Mouse (Mus musculus) limb, embryonic 13.5 days (tissue): ENCODE measurements around the gene Zfp981. TPM values are rescaled to one million over a fixed set of nuclear protein-coding genes. Genes with fewer than 3 reads are reported as not detected.
"Not testable (repeated sequence)": the region's sequence is repeated elsewhere in the genome, so short reads cannot be mapped to it uniquely, and the experiment has no call there.

Experiments used
- ATAC-seq: fragments of 200-750 bp; cut with Nextera tagmentation; 2 replicates; pipeline ENCODE4 v1.8.0; 2017; ENCODE audit warnings: low read depth, moderate number of reproducible peaks, moderate TSS enrichment; ENCODE audit not compliant: low FRiP score
- H3K27ac ChIP-seq: fragments of 300-500 bp; sonication (generic); 2 replicates; pipeline ENCODE4 v1.5.1; 2015; ENCODE audit warnings: inconsistent platforms, mild to moderate bottlenecking, moderate library complexity
- H3K27me3 ChIP-seq: fragments of 300-500 bp; sonication (generic); 2 replicates; pipeline ENCODE4 v1.6.1; 2015; ENCODE audit warnings: mild to moderate bottlenecking, inconsistent platforms
- H3K36me3 ChIP-seq: fragments of 300-500 bp; sonication (generic); 2 replicates; pipeline ENCODE4 v1.6.1; 2015; ENCODE audit warnings: inconsistent platforms, mild to moderate bottlenecking, moderate library complexity
- H3K4me1 ChIP-seq: fragments of 300-500 bp; sonication (generic); 2 replicates; pipeline ENCODE4 v1.6.1; 2015; ENCODE audit warnings: inconsistent platforms
- H3K4me2 ChIP-seq: fragments of 300-500 bp; sonication (generic); replicated peaks from 2 replicates; pipeline ENCODE4 v1.6.1; 2015; ENCODE audit warnings: inconsistent platforms, mild to moderate bottlenecking, moderate library complexity
- H3K4me3 ChIP-seq: fragments of 300-500 bp; sonication (generic); 2 replicates; pipeline ENCODE4 v1.5.1; 2015; ENCODE audit warnings: moderate library complexity, mild to moderate bottlenecking, inconsistent platforms
- H3K9ac ChIP-seq: fragments of 300-500 bp; sonication (generic); 2 replicates; pipeline ENCODE4 v1.6.1; 2015; ENCODE audit warnings: mild to moderate bottlenecking, inconsistent platforms
- H3K9me3 ChIP-seq: fragments of 300-500 bp; sonication (generic); 2 replicates; pipeline ENCODE4 v1.6.1; 2016; ENCODE audit warnings: inconsistent platforms
- WGBS: fragments of 180-500 bp; shearing (Covaris S2); methylation state at CpG from one replicate; pipeline ENCODE4 v1.1.7; 2015; 5-methylcytosine and 5-hydroxymethylcytosine counted together
- polyA plus RNA-seq: library from polyadenylated mRNA; unstranded; fragments of >200 nt; fragmentation: Nextera tagmentation; extraction: Ambion mirVana; gene quantifications from 2 replicates; pipeline ENCODE4 v1.2.1, GENCODE M21; 2015

Zfp981 gene
- polyA plus RNA-seq, 1 experiment from 2014 or later = 0.15 TPM

DNA sequence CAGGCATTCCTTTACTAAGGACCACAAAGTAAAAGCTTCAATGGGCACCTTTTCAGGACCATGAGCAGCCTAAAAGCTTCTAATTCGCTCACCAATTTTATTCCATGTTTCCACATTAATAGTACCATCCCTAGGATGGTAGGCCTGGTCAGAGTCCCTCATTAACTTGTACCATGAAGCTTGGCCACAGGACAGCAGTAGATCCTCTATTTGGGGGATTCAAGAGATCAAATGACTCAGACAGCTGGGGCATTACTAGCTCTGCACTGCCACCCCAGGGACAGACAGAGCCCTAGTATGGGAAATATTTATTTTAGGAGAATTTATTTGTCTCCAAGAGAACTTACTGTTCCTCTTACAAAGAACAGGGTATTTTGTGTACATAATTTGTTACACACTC lies 27.6 kb upstream of the Zfp981 start:
- H3K4me3 ChIP-seq, H3K9ac ChIP-seq, H3K4me1 ChIP-seq, H3K27ac ChIP-seq, H3K27me3 ChIP-seq, H3K4me2 ChIP-seq, H3K36me3 ChIP-seq: not testable (repeated sequence)
- peak; percentile 4; the same call in 1 of the 2 replicates for ATAC-seq
- H3K9me3 ChIP-seq = peaks cover 46% of the 10 kb centered on the region
- no CpG with 5 or more reads among the region's 1 CpGs for WGBS

DNA sequence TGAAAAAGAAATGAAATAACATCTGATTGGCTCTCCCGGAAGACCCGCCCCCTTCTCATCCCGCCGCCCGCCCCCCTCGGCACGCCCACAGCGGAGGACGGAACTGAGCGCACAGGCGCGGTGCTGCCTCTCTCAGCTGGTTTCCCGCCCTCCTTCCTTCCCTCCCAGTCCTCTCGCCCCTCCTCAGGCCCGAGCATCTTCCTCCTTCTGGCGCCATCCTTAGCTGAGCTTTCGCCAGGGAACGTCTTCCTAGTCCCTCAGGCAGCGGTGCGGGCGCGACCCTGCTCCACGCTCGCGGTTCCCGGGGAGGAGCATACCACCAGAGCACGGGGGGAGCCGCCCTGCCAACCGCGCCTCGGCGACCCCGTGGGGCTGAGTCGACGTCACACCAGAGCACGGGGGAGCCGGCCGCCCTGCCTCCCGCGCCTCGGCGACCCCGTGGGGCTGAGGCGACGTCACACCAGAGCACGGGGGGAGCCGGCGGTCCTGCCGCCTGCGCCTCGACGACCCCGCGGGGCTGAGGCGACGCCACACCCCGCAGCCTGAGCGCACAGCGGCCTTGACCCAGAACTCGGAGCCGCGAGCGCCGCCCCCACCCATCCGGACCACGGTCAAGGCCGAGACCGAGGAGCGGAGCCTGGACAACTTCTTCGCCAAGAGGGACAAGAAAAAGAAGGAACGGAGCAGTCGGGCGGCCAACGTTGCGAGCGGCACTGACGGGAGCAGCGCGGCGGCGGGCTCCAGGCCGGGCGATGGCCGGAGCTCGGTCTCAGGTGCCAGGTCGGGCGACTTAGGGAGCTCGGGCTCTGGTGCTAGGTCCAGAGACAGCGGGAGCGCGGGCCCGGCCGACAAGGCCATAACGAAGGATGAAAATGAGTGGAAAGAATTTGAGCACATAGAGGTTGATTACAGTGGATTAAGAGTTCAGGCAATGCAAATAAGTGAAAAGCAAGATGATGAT lies 26.8 kb upstream of the Zfp981 start:
- H3K27ac ChIP-seq, H3K4me3 ChIP-seq, H3K9ac ChIP-seq, H3K4me1 ChIP-seq, H3K36me3 ChIP-seq, H3K27me3 ChIP-seq, H3K4me2 ChIP-seq: not testable (repeated sequence)
- 56% methylated on average over 77 of the region's 94 CpGs for whole genome bisulfite sequencing
- peak; percentile 88 for ATAC-seq
- H3K9me3 ChIP-seq = peaks cover 40% of the 10 kb centered on the region

DNA sequence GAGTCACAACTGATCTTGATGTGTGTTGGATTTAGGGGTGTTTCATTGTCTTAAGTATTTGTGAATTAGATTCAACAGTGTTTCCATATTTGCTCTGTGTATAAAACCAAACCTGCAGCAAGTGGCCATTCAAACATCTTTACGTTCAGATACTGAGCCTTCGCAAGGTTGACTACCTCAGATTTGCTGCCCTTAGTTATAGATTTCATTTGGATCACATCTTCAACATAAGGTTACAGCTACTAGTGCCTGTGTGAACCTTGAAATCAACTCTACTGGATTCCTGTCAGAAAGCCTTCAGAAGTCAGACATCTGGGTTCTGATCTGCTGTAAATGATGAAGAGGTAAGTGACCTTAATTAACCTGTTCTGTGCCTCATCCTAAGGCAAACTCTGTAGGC lies 25.6 kb upstream of the Zfp981 start:
- ATAC-seq, H3K27me3 ChIP-seq, H3K4me3 ChIP-seq, H3K36me3 ChIP-seq, H3K27ac ChIP-seq, H3K4me2 ChIP-seq, H3K4me1 ChIP-seq, H3K9ac ChIP-seq: not testable (repeated sequence)
- H3K9me3 ChIP-seq = peaks cover 45% of the 10 kb centered on the region
- 94% methylated on average over 2 of the region's 2 CpGs for WGBS

GRCm38 (mm10) chr4:146476959-146477358 lies 24.9 kb upstream of the Zfp981 start:
- H3K4me1 ChIP-seq, H3K27ac ChIP-seq, H3K4me3 ChIP-seq, H3K27me3 ChIP-seq, ATAC-seq, H3K4me2 ChIP-seq, H3K36me3 ChIP-seq, H3K9ac ChIP-seq: not testable (repeated sequence)
- WGBS = 81% methylated on average over 3 of the region's 3 CpGs
- H3K9me3 ChIP-seq = peaks cover 50% of the 10 kb centered on the region

DNA sequence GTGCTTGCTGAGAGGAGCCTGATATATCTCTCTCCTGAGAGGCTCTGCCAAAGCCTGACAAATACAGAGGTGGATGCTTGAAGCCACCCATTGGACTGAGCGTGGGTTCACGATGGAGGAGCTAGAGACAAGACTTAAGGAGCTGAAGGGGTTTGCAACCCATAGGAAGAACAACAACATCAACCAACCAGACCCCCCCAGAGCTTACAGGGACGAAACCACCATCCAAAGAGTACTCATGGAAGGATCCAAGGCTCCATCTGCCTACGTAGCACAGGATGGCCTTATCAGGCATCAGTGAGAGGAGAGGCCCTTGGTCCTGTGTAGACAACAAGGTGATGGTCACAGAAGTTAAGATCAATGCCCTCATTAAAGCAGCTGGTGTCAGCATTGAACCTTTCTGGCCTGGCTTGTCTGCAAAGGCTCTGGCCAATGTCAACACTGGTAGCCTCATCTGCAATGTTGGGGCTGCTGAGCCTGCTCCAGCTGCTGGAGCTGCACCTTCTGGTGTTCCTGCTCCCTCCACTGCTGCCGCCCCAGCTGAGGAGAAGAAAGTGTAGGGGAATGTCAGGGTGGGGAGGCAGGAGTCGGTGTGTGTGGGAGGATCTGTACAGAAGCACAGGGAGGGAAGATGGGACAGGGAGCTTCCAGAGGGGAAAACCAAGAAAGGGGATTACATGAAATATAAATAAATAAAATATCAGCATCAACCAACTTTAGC lies 21.3 kb upstream of the Zfp981 start:
- H3K4me3 ChIP-seq, H3K27me3 ChIP-seq, H3K27ac ChIP-seq, H3K4me1 ChIP-seq, H3K9ac ChIP-seq, H3K4me2 ChIP-seq, H3K36me3 ChIP-seq: not testable (repeated sequence)
- peaks cover 79% of the 10 kb centered on the region for H3K9me3 ChIP-seq
- peak; percentile 49 for ATAC-seq
- WGBS = 67% methylated on average over 6 of the region's 6 CpGs

GRCm38 (mm10) chr4:146482546-146482945 lies 19.3 kb upstream of the Zfp981 start:
- H3K9me3 ChIP-seq = peaks cover 72% of the 10 kb centered on the region
- WGBS = 87% methylated on average over 10 of the region's 10 CpGs
- not testable (repeated sequence) for ATAC-seq

DNA sequence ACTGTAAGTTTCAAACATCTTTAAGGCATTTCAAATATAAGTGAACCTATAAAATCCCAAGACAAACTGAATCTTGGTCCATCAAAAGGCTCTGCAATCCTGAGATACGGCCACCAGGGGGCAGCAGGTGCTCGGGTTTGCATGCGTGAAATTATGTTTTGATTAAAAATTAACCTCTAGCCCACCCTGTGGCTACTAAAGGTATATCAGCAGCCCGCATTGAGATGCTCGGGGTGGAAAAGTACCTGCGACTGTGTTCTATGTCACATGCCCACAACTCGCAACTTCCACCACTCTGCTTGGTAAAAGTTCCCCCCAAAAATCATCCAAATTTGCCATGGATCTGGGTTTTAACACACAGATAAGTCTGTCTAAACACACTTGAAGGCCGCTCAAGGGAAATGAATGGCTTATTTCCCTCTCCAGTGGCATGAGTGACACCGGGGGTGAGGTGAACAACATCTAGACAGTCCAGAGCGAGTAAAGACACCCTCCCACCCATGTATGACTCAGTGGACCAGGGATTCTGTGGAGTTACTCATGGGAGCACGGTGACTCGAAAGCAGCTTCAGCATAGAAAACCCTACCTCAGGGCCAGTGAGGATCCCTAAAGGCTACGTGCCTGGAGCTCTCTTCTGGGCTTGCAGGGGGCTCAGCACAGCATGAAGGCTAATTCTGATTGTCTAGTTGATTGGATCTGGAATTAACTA lies 18.1 kb upstream of the Zfp981 start:
- not testable (repeated sequence) for H3K9ac ChIP-seq, H3K4me3 ChIP-seq, H3K27ac ChIP-seq, H3K4me2 ChIP-seq, H3K27me3 ChIP-seq, H3K36me3 ChIP-seq, H3K4me1 ChIP-seq
- ATAC-seq = peak; percentile 37; the same call in 1 of the 2 replicates
- 71% methylated on average over 13 of the region's 13 CpGs for WGBS
- H3K9me3 ChIP-seq = peaks cover 70% of the 10 kb centered on the region

More at GRCm38 (mm10) chr4:146482546-146482945, 19.3 kb upstream of the Zfp981 start:
- not testable (repeated sequence) for H3K4me1 ChIP-seq, H3K27ac ChIP-seq, H3K27me3 ChIP-seq, H3K4me2 ChIP-seq, H3K36me3 ChIP-seq, H3K4me3 ChIP-seq, H3K9ac ChIP-seq

DNA sequence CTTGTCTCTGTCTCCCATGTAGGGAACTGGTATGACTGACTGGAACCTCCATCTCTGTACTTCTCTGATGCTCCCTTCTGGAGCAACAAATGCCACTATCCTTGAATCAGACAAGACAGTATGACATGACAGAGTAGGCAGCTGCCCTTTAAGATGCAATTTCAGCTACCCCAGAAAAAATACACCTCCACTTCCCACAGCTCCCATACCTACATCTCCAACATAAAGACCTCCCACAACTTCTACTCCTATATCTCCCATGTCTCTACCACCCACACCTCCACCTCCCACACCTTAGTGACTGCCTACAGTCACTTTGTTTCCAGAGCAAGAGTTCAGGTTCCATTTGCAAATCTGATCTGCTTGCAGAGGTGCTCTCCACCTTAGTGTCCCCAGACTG lies 17.2 kb upstream of the Zfp981 start:
- H3K9me3 ChIP-seq = peaks cover 73% of the 10 kb centered on the region
- H3K4me3 ChIP-seq, H3K4me2 ChIP-seq, H3K27ac ChIP-seq, H3K4me1 ChIP-seq, H3K27me3 ChIP-seq, H3K36me3 ChIP-seq, H3K9ac ChIP-seq, ATAC-seq: not testable (repeated sequence)

- not testable (repeated sequence) for H3K4me1 ChIP-seq, H3K27me3 ChIP-seq, H3K9ac ChIP-seq, ATAC-seq, H3K36me3 ChIP-seq, H3K4me3 ChIP-seq, H3K4me2 ChIP-seq, H3K27ac ChIP-seq
- WGBS = 70% methylated on average over 6 of the region's 6 CpGs
- peaks cover 70% of the 10 kb centered on the region for H3K9me3 ChIP-seq
Measured at GRCm38 (mm10) chr4:146485183-146485939, 16.5 kb upstream of the Zfp981 start.

DNA sequence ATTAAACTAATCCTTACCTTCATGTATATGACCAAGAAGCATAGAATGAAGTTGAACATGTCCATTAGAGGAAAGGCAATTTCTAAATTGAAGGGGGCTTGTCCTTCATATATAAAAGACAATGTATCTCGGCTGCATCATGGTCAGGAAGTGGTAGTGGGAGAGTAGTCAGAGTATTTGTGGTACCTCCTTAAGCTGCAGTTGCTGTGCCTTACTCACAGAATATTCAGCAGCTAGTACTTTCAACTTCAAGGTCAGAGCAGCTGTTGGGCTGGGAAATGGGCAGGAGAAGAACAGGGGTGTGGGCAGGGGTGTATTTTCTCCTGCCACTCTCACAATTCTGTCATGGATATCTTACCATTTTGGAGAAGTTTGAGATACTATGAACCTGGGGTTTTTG lies 15.1 kb upstream of the Zfp981 start:
- peaks cover 66% of the 10 kb centered on the region for H3K9me3 ChIP-seq
- not testable (repeated sequence) for H3K36me3 ChIP-seq, H3K4me3 ChIP-seq, H3K9ac ChIP-seq, H3K4me2 ChIP-seq, H3K27me3 ChIP-seq, H3K27ac ChIP-seq, H3K4me1 ChIP-seq
- ATAC-seq = 0 out of 2 replicates have a peak, but pooled peaks have one; percentile 2
- WGBS = 74% methylated on average over 1 of the region's 1 CpGs

GRCm38 (mm10) chr4:146489196-146489595 lies 12.6 kb upstream of the Zfp981 start:
- not testable (repeated sequence) for H3K9ac ChIP-seq, H3K4me2 ChIP-seq, H3K4me1 ChIP-seq, H3K27ac ChIP-seq, H3K36me3 ChIP-seq, H3K27me3 ChIP-seq, ATAC-seq, H3K4me3 ChIP-seq
- 74% methylated on average over 4 of the region's 4 CpGs for WGBS
- peaks cover 63% of the 10 kb centered on the region for H3K9me3 ChIP-seq
